In the genomic region with DNA sequence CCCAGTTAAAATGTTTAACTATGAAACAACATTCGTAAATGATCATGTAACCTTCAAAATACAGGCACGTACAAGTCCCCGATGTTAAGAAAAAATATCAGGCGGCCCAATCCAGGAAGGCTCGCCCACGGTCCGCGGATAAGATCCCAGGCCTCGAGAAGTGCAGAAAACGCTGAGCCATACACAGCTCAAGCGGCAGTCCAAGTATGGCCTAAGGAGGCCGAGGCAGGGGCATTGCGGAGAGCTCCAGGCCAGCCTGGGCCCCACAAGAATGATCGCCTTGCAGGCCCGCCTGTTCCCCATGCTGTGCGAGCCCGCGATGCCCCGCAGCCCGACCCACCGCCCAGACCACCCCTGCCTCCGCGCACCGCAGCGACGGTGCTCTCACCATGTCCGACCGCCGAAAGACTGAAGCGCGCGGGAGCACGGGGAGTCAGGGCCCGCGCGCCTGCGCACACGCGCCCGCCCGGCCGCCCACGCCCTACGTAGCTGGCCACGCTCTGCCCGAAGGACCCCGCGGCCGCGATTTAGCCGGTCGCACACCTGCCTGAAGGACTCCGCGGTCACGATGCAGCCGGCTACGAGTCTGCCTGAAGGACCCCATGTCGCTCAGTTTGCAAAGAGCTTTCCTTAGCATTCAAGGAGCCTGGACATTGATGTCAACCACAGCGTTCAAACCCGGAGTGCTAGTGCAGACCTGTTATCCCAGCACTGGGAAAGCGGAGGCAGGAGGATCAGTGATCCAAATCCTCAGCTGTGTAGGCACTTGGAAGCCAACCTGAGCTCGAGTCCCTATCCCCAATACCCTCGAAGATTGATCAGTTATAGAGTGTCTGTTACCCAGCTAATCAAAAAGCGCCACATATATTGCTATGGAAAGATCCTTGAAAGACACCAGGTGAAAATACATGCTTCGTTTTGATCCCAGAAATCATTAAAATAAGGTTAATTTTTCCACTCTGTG, we compare ENCODE assay signal across 8 mouse cellular contexts. TPM values are rescaled to one million over a fixed set of nuclear protein-coding genes. Genes with fewer than 3 reads are reported as not detected.
A peak's percentile ranks its signal among the peaks of the same experiment; 100 is the strongest.
DNase-seq lines count a peak whose midpoint lies in the region; ATAC-seq lines count a peak whose summit lies in the region.

A gene (minus strand): TSS at position 464 of the 964 bp plus-strand sequence.

- no peaks in the 10 kb centered on the region for H3K9me3 ChIP-seq in heart, embryonic 14.5 days (ENCODE audit: control insufficient read depth, low read length)
- no peaks in the 10 kb centered on the region for H3K9me3 ChIP-seq in liver, embryonic 13.5 days (replicated peaks)
- no peaks in the 10 kb centered on the region for H3K9me3 ChIP-seq in stomach, embryonic 16.5 days (replicated peaks; ENCODE audit: control insufficient read depth, low read length)

- H3K9ac ChIP-seq in heart, embryonic 14.5 days (ENCODE audit: low read length) = peak within 1 kb of the TSS; percentile 98
- H3K9ac ChIP-seq in liver, embryonic 13.5 days = peak within 1 kb of the TSS; percentile 92
- peak within 1 kb of the TSS; percentile 97 for H3K9ac ChIP-seq in stomach, embryonic 16.5 days (ENCODE audit: low read length)

- H3K4me3 ChIP-seq in brown adipose tissue, adult 24 weeks (ENCODE audit: insufficient read depth, low read depth, low read length) = peak within 1 kb of the TSS; percentile 91
- H3K4me3 ChIP-seq in heart, embryonic 14.5 days (ENCODE audit: control insufficient read depth in 1 of 2, insufficient read depth in 1 of 2, low read depth in 1 of 2, low read length in 2 of 2) = peak within 1 kb of the TSS; percentile 79 to 94
- H3K4me3 ChIP-seq in liver, embryonic 13.5 days (replicated peaks) = peak within 1 kb of the TSS; percentile 76
- peak within 1 kb of the TSS; percentile 98 for H3K4me3 ChIP-seq in stomach, embryonic 16.5 days (replicated peaks; ENCODE audit: low read length)

- H3K27me3 ChIP-seq in heart, embryonic 14.5 days (ENCODE audit: control insufficient read depth, insufficient read depth, low read length) = no peaks in the 10 kb centered on the region
- H3K27me3 ChIP-seq in liver, embryonic 13.5 days = no peaks in the 10 kb centered on the region
- H3K27me3 ChIP-seq in stomach, embryonic 16.5 days (ENCODE audit: control insufficient read depth, insufficient read depth, low read length) = no peaks in the 10 kb centered on the region

- H3K4me2 ChIP-seq in heart, embryonic 14.5 days (ENCODE audit: low read length) = peak within 1 kb of the TSS; percentile 86
- H3K4me2 ChIP-seq in liver, embryonic 13.5 days = peak within 1 kb of the TSS; percentile 89
- peak within 1 kb of the TSS; percentile 96 for H3K4me2 ChIP-seq in stomach, embryonic 16.5 days (ENCODE audit: low read depth, low read length)

- under 1% methylated on average over 65 of the region's 65 CpGs for WGBS in heart, embryonic 14.5 days
- WGBS in liver, embryonic 13.5 days (ENCODE audit: insufficient replicate concordance) = under 1% methylated on average over 65 of the region's 65 CpGs
- WGBS in stomach, embryonic 16.5 days = under 1% methylated on average over 65 of the region's 65 CpGs

- peaks cover 37% of the 10 kb centered on the region for H3K36me3 ChIP-seq in heart, embryonic 14.5 days (ENCODE audit: control insufficient read depth, insufficient read depth, low read length)
- peaks cover 40% of the 10 kb centered on the region for H3K36me3 ChIP-seq in liver, embryonic 13.5 days
- H3K36me3 ChIP-seq in stomach, embryonic 16.5 days (ENCODE audit: control insufficient read depth, insufficient read depth, low read length) = peaks cover 22% of the 10 kb centered on the region

- H3K27ac ChIP-seq in brown adipose tissue, adult 24 weeks (replicated peaks; ENCODE audit: low read depth, low read length) = peak within 1 kb of the TSS; percentile 95
- peak within 1 kb of the TSS; percentile 93 to 96 for H3K27ac ChIP-seq in heart, embryonic 14.5 days (replicated peaks in 1 of 2; ENCODE audit: control insufficient read depth in 1 of 2, insufficient read depth in 1 of 2, low read depth in 2 of 2, low read length in 2 of 2)
- H3K27ac ChIP-seq in liver, embryonic 13.5 days = peak within 1 kb of the TSS; percentile 94
- peak within 1 kb of the TSS; percentile 97 for H3K27ac ChIP-seq in stomach, embryonic 16.5 days (ENCODE audit: low read length)

- peak; percentile 96 for ATAC-seq in heart, embryonic 14.5 days (ENCODE audit: insufficient number of reproducible peaks, insufficient read depth, low FRiP score, low read depth)
- peak; percentile 92 for ATAC-seq in liver, embryonic 13.5 days (ENCODE audit: low read depth)
- peak; percentile 97 for ATAC-seq in stomach, embryonic 16.5 days (ENCODE audit: insufficient read depth, low FRiP score)

- peaks cover 14% of the 10 kb centered on the region; the same call in 1 of the 2 replicates for H3K4me1 ChIP-seq in brown adipose tissue, adult 24 weeks (ENCODE audit: control insufficient read depth, insufficient read depth, insufficient read length, low read length)
- peaks cover 9 to 36% of the 10 kb centered on the region in 2 experiments for H3K4me1 ChIP-seq in heart, embryonic 14.5 days (ENCODE audit: control insufficient read depth in 2 of 2, insufficient read depth in 2 of 2, low read length in 2 of 2)
- peaks cover 50% of the 10 kb centered on the region for H3K4me1 ChIP-seq in liver, embryonic 13.5 days (replicated peaks)
- peaks cover 41% of the 10 kb centered on the region for H3K4me1 ChIP-seq in stomach, embryonic 16.5 days (ENCODE audit: control insufficient read depth, insufficient read depth, low read length)

- peak; percentile 96 for DNase-seq in CD4-positive helper T cell, adult 2 months (ENCODE audit: low read depth, low spot score)
- peak; percentile 79 for DNase-seq in fibroblast of lung, adult 2 months (ENCODE audit: low read depth)
- peak; percentile 97 for DNase-seq in kidney, postnatal 14 days
- DNase-seq in liver, embryonic 13.5 days = peak; percentile 91
- peak; percentile 97 for DNase-seq in neural tube, embryonic 10.5 days (ENCODE audit: extremely low spot score, low spot score)

RNA-seq across cellular contexts. Expression of the gene that starts here (rescaled TPM):
- polyA plus RNA-seq in brown adipose tissue, adult 24 weeks (2012; ENCODE audit: insufficient read depth, insufficient read length, missing spikeins) = 58.5 and 83.9 TPM in 2 replicates
- 64.6 and 67.8 TPM in 2 replicates for polyA plus RNA-seq in heart, embryonic 14.5 days (2014; fragmentation: Nextera tagmentation; extraction: Ambion mirVana)
- polyA plus RNA-seq in liver, embryonic 13.5 days (2015; fragmentation: Nextera tagmentation; extraction: Ambion mirVana) = 56.3 and 59.4 TPM in 2 replicates
- polyA plus RNA-seq in stomach, embryonic 16.5 days (2015; fragmentation: Nextera tagmentation; extraction: Ambion mirVana) = 47.4 and 48.9 TPM in 2 replicates

Comparison
In these comparisons a context has a peak if more than half of its experiments do, and no peak if none do; other contexts are left out.
1. Peak in every context shown above with its lines: DNase-seq, ATAC-seq, H3K4me3 ChIP-seq and H3K27ac ChIP-seq.